Mouse (Mus musculus) intestine, embryonic 16.5 days (tissue): ENCODE data around the gene 2010111I01Rik. TPM values are rescaled to one million over a fixed set of nuclear protein-coding genes. Genes with fewer than 3 reads are reported as not detected.
A peak's percentile ranks its signal among the peaks of the same experiment; 100 is the strongest.

Source experiments
- ATAC-seq: fragments of 200-750 bp; cut with Nextera tagmentation; 2 replicates; pipeline ENCODE4 v1.8.0; 2017; ENCODE audit warnings: moderate TSS enrichment, moderate library complexity
- H3K27ac ChIP-seq: fragments of 300-500 bp; sonication (generic); 2 replicates; pipeline ENCODE4 v1.5.1; 2014; ENCODE audit warnings: mild to moderate bottlenecking, low read length
- H3K27me3 ChIP-seq: fragments of 300-500 bp; sonication (generic); replicated peaks from 2 replicates; pipeline ENCODE4 v1.6.1; 2014; ENCODE audit warnings: low read length, control low read depth, mixed read lengths; ENCODE audit not compliant: control insufficient read depth, insufficient read depth
- H3K36me3 ChIP-seq: fragments of 300-500 bp; sonication (generic); 2 replicates; pipeline ENCODE4 v1.6.1; 2014; ENCODE audit warnings: low read length, control low read depth; ENCODE audit not compliant: control insufficient read depth, insufficient read depth
- H3K4me1 ChIP-seq: fragments of 300-500 bp; sonication (generic); 2 replicates; pipeline ENCODE4 v1.6.1; 2014; ENCODE audit warnings: low read length, control low read depth, mixed read lengths; ENCODE audit not compliant: control insufficient read depth, insufficient read depth
- H3K4me2 ChIP-seq: fragments of 300-500 bp; sonication (generic); 2 replicates; pipeline ENCODE4 v1.6.1; 2014; ENCODE audit warnings: low read depth, low read length, control low read depth
- H3K4me3 ChIP-seq: fragments of 300-500 bp; sonication (generic); 2 replicates; pipeline ENCODE4 v1.5.1; 2014; ENCODE audit warnings: mild to moderate bottlenecking, low read length
- H3K9ac ChIP-seq: fragments of 300-500 bp; sonication (generic); 2 replicates; pipeline ENCODE4 v1.6.1; 2014; ENCODE audit warnings: low read depth, low read length
- H3K9me3 ChIP-seq: fragments of 300-500 bp; sonication (generic); 2 replicates; pipeline ENCODE4 v1.6.1; 2016; ENCODE audit warnings: low read length, control low read depth; ENCODE audit not compliant: control insufficient read depth
- WGBS: fragments of 180-500 bp; shearing (Covaris S2); extraction: QIAGEN DNeasy Blood & Tissue Kit; methylation state at CpG from one replicate; pipeline ENCODE4 v1.1.7; 2014; 5-methylcytosine and 5-hydroxymethylcytosine counted together
- polyA plus RNA-seq: library from polyadenylated mRNA; unstranded; fragments of >200 nt; fragmentation: Nextera tagmentation; extraction: Ambion mirVana; gene quantifications from 2 replicates; pipeline ENCODE4 v1.2.1, GENCODE M21; 2015

2010111I01Rik gene
- polyA plus RNA-seq, 1 experiment from 2014 or later = 98.7 TPM

DNA sequence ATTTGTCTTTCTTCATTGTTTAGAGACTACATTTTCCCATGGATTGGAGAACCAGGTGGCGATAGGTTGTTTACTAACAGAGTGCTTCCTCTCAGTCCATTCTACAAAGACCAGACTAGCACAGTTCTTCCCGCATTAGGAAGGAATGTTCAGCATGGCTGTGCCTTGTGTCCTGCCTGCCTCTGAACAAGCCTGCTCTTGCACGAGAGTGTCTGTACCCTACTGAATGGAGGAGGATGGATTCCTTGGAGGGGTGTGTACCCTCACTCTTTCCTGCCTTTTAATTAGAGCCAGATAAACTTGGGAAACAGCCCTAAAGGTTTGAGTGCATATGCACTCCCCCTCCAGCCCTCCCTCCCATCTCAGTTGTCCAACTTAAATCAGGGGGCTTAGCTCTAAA, 315.7 kb downstream of the 2010111I01Rik start:
- no peak overlapping the region for H3K9ac ChIP-seq
- H3K4me3 ChIP-seq = no peak overlapping the region
- no peaks in the 10 kb centered on the region for H3K27me3 ChIP-seq
- no peak overlapping the region for H3K4me2 ChIP-seq
- WGBS = 31% methylated on average over 3 of the region's 3 CpGs
- H3K27ac ChIP-seq = no peak overlapping the region
- ATAC-seq = no peak
- peaks cover 6% of the 10 kb centered on the region for H3K36me3 ChIP-seq
- peaks cover 42% of the 10 kb centered on the region for H3K4me1 ChIP-seq
- no peaks in the 10 kb centered on the region for H3K9me3 ChIP-seq

- peaks cover 42% of the 10 kb centered on the region for H3K4me1 ChIP-seq
- 78% methylated on average over 8 of the region's 8 CpGs for WGBS
- no peak overlapping the region for H3K9ac ChIP-seq
- no peak overlapping the region for H3K27ac ChIP-seq
- H3K4me2 ChIP-seq = no peak overlapping the region
- no peaks in the 10 kb centered on the region for H3K9me3 ChIP-seq
- no peak overlapping the region; the same call in 1 of the 2 replicates for H3K4me3 ChIP-seq
- no peaks in the 10 kb centered on the region for H3K27me3 ChIP-seq
- peaks cover 8% of the 10 kb centered on the region for H3K36me3 ChIP-seq
- ATAC-seq = no peak
Observed at GRCm38 (mm10) chr13:63281206-63281605, 316.5 kb downstream of the 2010111I01Rik start.

DNA sequence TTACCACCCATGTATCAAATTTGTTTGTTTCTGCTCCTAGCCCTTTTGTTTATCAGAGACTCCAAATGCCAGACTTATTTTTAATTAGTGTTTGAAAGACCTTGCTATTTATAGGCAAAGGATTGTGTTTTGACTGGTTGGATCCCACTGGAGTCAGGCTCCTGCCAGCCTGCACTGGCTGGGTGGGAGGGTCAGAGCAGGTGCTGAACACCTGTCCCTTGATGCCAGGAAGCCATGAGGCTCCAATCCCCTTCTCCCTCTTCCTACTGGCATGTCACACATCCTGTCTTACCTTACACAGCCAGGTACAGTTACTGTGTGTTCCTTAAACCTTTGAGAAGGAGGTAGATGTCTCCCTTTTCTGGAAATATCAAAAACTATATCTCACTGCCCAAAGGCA, 318.5 kb downstream of the 2010111I01Rik start:
- ATAC-seq = no peak
- no peak overlapping the region for H3K27ac ChIP-seq
- H3K36me3 ChIP-seq = peaks cover 21% of the 10 kb centered on the region
- H3K4me2 ChIP-seq = no peak overlapping the region
- H3K27me3 ChIP-seq = no peaks in the 10 kb centered on the region
- H3K4me1 ChIP-seq = peaks cover 36% of the 10 kb centered on the region
- H3K9ac ChIP-seq = no peak overlapping the region
- H3K4me3 ChIP-seq = no peak overlapping the region
- H3K9me3 ChIP-seq = no peaks in the 10 kb centered on the region

DNA sequence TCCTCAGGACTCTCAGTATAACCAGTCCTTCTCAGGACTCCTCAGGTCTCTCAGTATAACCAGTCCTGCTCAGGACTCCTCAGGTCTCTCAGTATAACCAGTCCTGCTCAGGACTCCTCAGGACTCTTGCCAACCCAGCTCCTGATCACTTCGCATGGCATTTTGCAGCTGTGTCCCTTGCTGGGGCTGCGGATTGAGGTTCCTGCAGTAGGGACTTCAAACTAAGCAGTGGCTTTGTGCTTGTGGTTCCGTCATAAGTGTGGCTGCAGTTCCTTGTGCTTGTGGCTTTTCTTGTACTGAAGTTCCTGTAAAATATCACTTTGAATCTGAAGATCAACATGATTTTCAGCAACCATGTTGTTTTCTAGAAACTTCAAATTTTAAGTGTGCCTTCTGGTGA, 320.1 kb downstream of the 2010111I01Rik start:
- no peaks in the 10 kb centered on the region for H3K27me3 ChIP-seq
- WGBS = 95% methylated on average over 3 of the region's 3 CpGs
- H3K4me2 ChIP-seq = no peak overlapping the region
- H3K9me3 ChIP-seq = no peaks in the 10 kb centered on the region
- no peak overlapping the region; the same call in 1 of the 2 replicates for H3K9ac ChIP-seq
- no peak overlapping the region for H3K27ac ChIP-seq
- no peak for ATAC-seq
- H3K4me1 ChIP-seq = peaks cover 29% of the 10 kb centered on the region
- no peak overlapping the region for H3K4me3 ChIP-seq
- peaks cover 21% of the 10 kb centered on the region for H3K36me3 ChIP-seq

GRCm38 (mm10) chr13:63286483-63287102, 321.9 kb downstream of the 2010111I01Rik start:
- ATAC-seq = 0 out of 2 replicates have a peak, but pooled peaks have one; percentile 14
- no peaks in the 10 kb centered on the region for H3K27me3 ChIP-seq
- no peak overlapping the region for H3K9ac ChIP-seq
- peaks cover 16% of the 10 kb centered on the region for H3K4me1 ChIP-seq
- no peaks in the 10 kb centered on the region for H3K9me3 ChIP-seq
- H3K4me2 ChIP-seq = no peak overlapping the region
- H3K27ac ChIP-seq = no peak overlapping the region
- 88% methylated on average over 11 of the region's 11 CpGs for WGBS
- no peak overlapping the region for H3K4me3 ChIP-seq
- H3K36me3 ChIP-seq = peaks cover 26% of the 10 kb centered on the region

GRCm38 (mm10) chr13:63289152-63289551, 324.5 kb downstream of the 2010111I01Rik start:
- H3K36me3 ChIP-seq = peaks cover 20% of the 10 kb centered on the region
- no peak for ATAC-seq
- no peaks in the 10 kb centered on the region for H3K9me3 ChIP-seq

DNA sequence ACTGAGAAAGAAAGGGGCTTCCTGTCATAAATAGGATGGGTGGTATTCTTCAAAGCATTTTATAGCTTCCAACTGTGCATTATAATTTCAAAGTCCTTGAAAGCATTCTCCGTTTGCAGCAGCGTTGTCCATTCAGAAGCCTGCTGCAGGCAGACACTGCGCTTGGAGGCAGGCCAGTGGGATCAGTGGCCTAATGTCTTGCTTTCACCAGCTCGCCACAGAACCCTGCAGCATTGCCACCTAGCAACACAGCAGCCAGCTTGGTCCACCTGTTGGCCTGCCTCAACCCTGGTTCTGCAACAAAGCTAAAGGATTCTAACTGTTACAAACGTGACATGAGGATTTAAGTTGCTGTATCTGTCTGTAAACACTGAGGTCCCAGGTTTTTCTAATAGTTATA, 325.0 kb downstream of the 2010111I01Rik start:
- Histone ChIP-seq H3K27ac (no peak overlapping the region), H3K4me1 (peaks cover 31% of the 10 kb centered on the region), H3K4me2 (no peak overlapping the region), H3K27me3 (no peaks in the 10 kb centered on the region), H3K9ac (no peak overlapping the region), H3K9me3 (no peaks in the 10 kb centered on the region), H3K36me3 (peaks cover 20% of the 10 kb centered on the region), H3K4me3 (no peak overlapping the region)
- no peak for ATAC-seq
- WGBS = 56% methylated on average over 5 of the region's 5 CpGs

More at GRCm38 (mm10) chr13:63289152-63289551, 324.5 kb downstream of the 2010111I01Rik start:
- Histone ChIP-seq H3K9ac (no peak overlapping the region), H3K27ac (0 out of 2 replicates have a peak overlapping the region, but pooled peaks have one; percentile 1), H3K4me2 (no peak overlapping the region), H3K27me3 (no peaks in the 10 kb centered on the region), H3K4me3 (no peak overlapping the region), H3K4me1 (peaks cover 26% of the 10 kb centered on the region)
- 41% methylated on average over 4 of the region's 4 CpGs for WGBS

DNA sequence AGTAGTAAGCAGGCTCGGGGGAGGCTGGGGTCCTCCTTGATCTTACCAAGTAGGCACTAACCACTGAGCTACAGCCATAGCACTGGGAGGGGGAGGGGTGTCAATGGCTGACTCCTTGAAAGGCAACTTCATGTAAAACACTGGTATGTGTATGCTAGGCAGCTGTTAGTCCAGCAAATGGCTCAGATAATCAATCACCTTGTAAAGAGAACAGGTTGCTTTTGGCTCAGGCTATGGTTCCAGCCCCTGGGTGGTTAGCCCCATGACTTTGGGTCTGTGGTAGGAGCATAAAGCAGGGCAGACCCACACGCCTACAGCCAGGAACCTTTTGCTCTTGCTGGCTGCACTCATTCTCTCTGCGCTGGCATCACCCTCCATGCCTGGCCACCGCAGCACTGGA, 325.4 kb downstream of the 2010111I01Rik start:
- 85% methylated on average over 4 of the region's 4 CpGs for WGBS
- H3K36me3 ChIP-seq = peaks cover 21% of the 10 kb centered on the region
- no peak overlapping the region for H3K27ac ChIP-seq
- no peak overlapping the region for H3K4me2 ChIP-seq
- H3K9me3 ChIP-seq = no peaks in the 10 kb centered on the region
- no peak overlapping the region for H3K9ac ChIP-seq
- no peak for ATAC-seq
- H3K4me3 ChIP-seq = no peak overlapping the region
- peaks cover 36% of the 10 kb centered on the region for H3K4me1 ChIP-seq
- no peaks in the 10 kb centered on the region for H3K27me3 ChIP-seq

GRCm38 (mm10) chr13:63291016-63291415, 326.3 kb downstream of the 2010111I01Rik start:
- peaks cover 28% of the 10 kb centered on the region for H3K36me3 ChIP-seq
- 94% methylated on average over 6 of the region's 6 CpGs for WGBS

DNA sequence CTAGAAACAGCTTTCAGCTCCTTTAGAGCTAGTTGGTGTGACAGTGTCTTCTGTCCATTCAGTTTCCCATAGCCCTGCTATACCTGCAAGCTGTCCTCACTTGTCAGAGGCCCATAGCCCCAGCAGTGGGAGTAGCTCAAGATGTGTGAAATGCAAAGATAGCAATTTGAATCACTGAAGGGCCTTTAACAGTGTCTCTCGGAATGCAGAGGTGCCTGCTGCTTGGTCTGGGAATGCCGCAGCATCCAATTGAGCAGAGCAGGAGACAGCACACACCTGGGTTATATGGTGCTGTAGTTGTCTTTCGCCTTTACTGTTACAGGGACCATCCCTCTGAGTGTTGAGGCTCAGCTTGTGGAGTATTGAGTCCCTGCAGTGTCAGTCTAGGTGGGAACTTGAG, 329.0 kb downstream of the 2010111I01Rik start:
- Histone ChIP-seq H3K27ac (peak overlapping the region; percentile 84), H3K36me3 (peaks cover 18% of the 10 kb centered on the region)
- peak; percentile 30 for ATAC-seq

More at GRCm38 (mm10) chr13:63291016-63291415, 326.3 kb downstream of the 2010111I01Rik start:
- H3K4me3 ChIP-seq = no peak overlapping the region
- no peaks in the 10 kb centered on the region for H3K9me3 ChIP-seq
- no peak overlapping the region for H3K4me2 ChIP-seq
- ATAC-seq = no peak
- H3K4me1 ChIP-seq = peaks cover 36% of the 10 kb centered on the region
- H3K27me3 ChIP-seq = no peaks in the 10 kb centered on the region
- H3K27ac ChIP-seq = no peak overlapping the region
- no peak overlapping the region for H3K9ac ChIP-seq

More for the DNA sequence above, 329.0 kb downstream of the 2010111I01Rik start:
- Histone ChIP-seq H3K9ac (peak overlapping the region; percentile 39), H3K4me3 (no peak overlapping the region), H3K9me3 (no peaks in the 10 kb centered on the region), H3K4me2 (no peak overlapping the region), H3K27me3 (no peaks in the 10 kb centered on the region), H3K4me1 (peaks cover 28% of the 10 kb centered on the region)
- WGBS = 56% methylated on average over 3 of the region's 3 CpGs
